Mouse (Mus musculus): ENCODE measurements around the gene Myf6.

DNA sequence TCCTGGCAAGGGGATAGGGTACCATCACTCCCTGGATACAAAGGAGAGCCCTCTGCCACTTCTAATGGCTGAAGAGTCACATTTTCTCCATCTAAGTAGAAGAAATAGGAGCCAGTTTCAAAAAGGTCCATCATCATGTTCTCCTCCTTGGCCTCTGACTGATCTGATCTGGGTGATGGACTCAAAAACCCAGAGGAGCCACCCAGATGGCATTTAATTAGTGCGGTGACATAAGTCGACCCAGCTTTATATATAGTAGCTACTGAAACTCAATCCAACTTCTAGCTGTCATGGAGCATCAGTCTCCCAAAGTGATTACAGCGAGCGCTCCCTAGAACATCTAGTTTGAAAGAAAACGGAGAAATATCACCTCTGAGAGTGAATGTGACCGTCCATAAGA, at the start of gene Myf6:
- TF ChIP-seq E2F4 (IDR thresholded peaks at IDR 0.05; ENCODE audit: insufficient read depth), result no peak
- TF ChIP-seq MYOG (IDR thresholded peaks at IDR 0.05; ENCODE audit: control insufficient read depth in 1 of 3, insufficient read depth in 1 of 3, insufficient read length in 2 of 3, low read depth in 2 of 3), result no peak
- no peak for TF ChIP-seq POLR2A (IDR thresholded peaks at IDR 0.05; ENCODE audit: insufficient read length, low read depth)
- TF ChIP-seq USF1 (IDR thresholded peaks at IDR 0.05; ENCODE audit: low read depth), result no peak
- TF ChIP-seq MAX (IDR thresholded peaks at IDR 0.05; ENCODE audit: low read depth), result no peak
- TF ChIP-seq CEBPB (IDR thresholded peaks at IDR 0.05; ENCODE audit: insufficient read depth, poor library complexity, severe bottlenecking), result no peak
- no peak for TF ChIP-seq MYOD1 (IDR thresholded peaks at IDR 0.05; ENCODE audit: control insufficient read depth in 1 of 3, insufficient read length in 2 of 3, low read depth in 2 of 3)
- TF ChIP-seq REST (IDR thresholded peaks at IDR 0.05; ENCODE audit: insufficient read depth, insufficient read length), result no peak
- TF ChIP-seq TCF12 (IDR thresholded peaks at IDR 0.05; ENCODE audit: insufficient read depth, poor library complexity, severe bottlenecking), result no peak
- no peak for TF ChIP-seq POLR2AphosphoS2 (IDR thresholded peaks at IDR 0.05; ENCODE audit: insufficient read length, low read depth)
- TF ChIP-seq TCF3 (IDR thresholded peaks at IDR 0.05; ENCODE audit: insufficient read length, low read depth), result no peak
- no peak for TF ChIP-seq SRF (IDR thresholded peaks at IDR 0.05; ENCODE audit: control insufficient read depth, insufficient read length, low read depth)
